Mouse (Mus musculus): Measurements from ENCODE around the gene Kremen1.

DNA sequence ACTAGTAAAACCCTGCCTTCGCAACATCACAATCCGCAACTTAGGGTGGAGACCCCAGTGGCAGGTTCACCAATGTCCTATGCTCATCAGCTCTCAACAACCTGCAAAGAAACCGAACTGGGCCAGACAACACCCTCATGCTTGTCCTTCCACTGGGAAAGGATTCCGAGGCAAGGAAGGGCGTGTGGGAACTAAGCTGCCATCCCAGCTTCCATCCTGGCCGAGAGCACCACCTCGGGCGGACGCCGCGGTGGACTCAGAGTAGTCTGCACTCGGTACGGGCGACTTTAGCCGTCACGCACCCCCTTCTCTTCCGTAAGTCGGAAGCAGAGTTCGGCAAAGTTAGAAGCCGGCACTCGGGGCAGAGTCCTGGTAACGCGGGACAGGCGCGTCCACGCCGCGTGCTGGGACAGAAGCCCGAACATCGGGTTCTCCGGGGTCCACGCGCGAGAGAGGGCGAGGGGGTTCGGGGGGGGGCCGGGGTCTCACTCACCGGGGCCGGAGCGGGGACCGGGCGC is 357 bp downstream of the Kremen1 start:
- TF ChIP-seq CTCF (IDR thresholded peaks at IDR 0.05; ENCODE audit: insufficient read depth, low read length) (no peak), POLR2A (IDR thresholded peaks at IDR 0.05; ENCODE audit: borderline replicate concordance, extremely low read depth, low read depth, low read length) (no peak; the same call in 1 of the 2 replicates)

All from lung, adult 2 months (tissue).